Mouse (Mus musculus) layer of hippocampus, adult 11-12 months (tissue): Measurements from ENCODE around the gene Gm4924.

Experiments
- DNase-seq: peaks from one replicate; pipeline ENCODE4 v3.0.0; 2022; ENCODE audit warnings: low spot score

The Gm4924 gene

DNA sequence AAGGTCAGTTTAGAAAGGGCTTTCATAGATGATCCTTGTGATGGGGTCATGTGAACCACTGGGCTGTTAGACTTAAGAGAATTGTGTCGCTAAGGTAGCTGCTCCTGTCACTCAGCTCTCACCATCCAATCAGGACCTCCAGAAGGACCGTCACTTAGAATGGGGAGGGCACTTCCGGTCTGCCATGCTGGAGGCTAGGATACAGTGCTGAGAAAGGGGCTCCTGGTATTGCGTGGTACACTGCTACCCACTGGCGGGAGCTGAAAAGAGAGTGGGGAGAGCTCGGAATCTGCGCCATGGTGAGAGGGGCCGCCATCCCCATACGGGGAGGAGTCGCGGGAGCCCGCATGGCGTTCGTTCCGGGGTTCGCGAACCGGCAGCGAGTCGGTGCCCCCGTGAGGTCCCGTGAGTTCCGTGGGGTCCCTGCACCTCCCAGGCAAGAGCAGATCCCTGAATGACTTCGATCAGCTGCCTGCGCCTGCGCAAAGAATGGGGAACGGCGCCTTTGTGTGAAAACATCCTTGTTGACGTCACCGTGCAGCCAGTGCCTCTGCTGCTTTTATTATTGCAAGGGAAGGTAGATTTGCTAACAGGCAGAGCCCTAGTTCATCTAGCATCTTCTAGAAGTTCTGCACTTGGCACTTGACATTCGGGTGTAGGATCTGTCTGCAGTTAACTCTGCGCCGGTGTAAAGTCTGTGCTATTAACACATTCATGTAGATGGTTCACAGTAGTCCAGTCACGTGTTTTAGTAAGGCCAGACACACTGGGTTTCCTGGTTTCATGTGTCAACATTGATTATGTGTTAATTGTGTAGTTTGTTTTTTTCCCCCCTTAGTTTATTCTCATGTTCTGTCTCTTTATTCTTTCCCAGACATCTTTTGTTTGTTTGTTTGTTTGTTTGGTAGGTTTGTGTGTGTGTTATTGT lies at the start of gene Gm4924:
TSS of gene Gm4924 (plus strand) at position 173 of the 928 bp plus-strand sequence.
- peak; percentile 87 for DNase-seq

DNA sequence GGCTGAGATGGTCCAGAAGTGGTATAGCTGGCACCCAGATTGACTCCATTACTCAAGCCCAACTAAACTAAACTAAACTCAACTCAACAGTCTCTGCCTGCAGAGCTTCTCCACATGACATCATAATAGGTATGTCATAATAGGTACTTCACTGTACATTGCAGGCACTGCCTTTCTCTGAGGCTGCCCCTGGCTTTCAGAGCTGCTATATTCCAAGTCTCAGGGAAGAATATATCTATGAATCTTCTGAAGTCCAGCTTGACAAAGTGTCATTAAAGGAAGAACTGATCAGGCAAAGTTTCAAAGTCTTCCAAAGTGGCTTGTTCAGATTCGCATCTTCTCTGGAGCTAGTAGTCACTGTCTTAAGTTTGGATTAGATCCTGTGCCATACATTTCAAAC lies 37.6 kb upstream of the Gm4924 start, which contains the start of gene 4932415D10Rik:
TSS of gene 4932415D10Rik (minus strand) at position 101 of the 400 bp plus-strand sequence.
- DNase-seq: no peak

DNA sequence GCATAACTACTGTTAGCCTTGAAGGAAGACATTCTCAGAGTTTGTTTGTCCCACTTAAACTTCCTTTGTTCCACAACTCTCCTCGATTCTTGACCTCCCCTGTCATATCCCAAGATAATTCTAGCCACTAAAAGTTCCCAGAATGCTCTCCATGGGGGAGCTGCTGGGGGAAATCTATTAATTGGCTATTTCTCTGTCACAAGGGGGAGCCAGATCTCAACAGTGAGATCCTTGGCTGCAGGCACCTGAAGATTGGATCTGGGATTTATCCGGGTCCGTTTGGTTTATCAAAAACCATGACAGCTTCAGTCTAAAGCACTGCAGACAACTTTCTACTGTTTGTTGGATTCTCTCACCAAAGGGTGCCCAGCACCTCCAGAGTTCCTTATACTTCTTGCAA lies 33.9 kb upstream of the Gm4924 start:
- peak; percentile 14 for DNase-seq

DNA sequence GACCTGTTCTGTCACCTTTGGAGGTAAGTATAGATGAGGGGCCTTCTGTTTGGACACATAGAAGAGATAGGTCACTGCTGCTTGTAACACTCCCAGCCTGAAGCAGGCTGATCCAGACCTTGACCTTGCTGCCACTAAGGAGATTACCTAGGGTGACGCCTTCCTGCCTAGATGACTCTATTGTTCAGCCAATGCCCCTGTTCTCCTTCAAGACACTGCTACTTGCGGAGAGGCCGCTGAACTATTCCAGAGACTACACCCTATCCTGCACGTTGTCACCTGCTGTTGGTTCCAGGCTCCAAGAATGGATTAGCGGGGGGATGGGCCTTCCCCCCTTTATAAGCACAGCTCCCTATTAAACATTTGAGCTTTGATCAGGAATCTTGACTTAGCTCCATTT lies 24.2 kb upstream of the Gm4924 start:
- no peak for DNase-seq

DNA sequence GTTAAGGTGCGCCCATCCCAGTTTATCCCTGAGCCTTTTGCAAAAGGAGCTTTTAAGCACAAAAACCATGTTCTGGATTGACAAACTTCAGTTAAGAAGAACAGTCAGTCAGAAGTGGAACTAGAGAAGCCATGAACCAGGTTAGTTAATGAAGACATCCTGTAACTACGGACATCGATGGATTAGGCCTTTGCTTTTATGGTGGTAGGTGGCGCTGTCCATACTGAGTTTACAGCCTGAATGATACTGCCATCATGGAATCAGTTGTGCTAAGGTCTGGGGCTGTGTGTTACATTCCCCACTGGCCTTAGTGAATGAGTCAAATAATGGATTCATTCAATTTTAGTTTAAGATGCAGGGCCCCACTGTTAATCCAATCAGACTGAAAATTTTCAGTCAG lies 1.3 kb downstream of the Gm4924 start:
- DNase-seq: no peak

DNA sequence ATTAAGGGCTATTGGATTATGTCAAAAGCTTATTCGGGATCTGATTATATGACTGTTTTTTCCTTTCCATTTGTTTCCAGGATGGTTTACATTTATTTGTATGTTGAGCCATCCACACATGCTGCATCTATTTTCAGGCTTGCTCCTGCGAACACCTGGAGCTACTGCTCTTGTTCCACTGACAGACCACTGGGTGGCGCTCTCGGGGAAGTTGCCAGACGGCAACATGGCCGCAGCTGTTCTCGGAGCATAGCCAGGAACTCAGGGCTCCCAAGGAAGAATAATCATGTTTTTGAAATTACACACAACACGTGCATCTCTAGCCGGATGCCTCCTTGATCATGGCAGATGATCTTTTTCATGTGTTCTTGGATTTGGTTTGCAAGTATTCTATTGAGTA lies 7.9 kb downstream of the Gm4924 start:
- DNase-seq: no peak

DNA sequence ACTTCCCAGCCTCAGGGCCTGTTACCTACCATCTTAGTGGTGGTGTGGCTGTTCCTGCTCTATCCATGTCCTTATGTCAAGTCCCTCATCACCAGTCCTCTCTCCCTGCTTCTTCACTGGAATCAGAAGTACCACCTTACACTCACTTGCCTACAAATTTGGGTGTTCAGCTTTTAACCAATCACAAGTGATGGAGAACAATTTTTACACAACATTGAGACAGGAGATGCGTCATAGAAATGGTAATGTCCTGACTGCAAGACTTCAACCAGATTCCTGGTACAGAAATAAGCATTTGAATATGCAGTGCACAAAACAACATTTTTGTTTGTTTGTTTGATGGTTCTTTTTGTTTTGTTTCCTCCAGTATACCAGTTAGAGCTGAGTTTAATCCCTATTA lies 28.9 kb downstream of the Gm4924 start:
- DNase-seq: no peak

DNA sequence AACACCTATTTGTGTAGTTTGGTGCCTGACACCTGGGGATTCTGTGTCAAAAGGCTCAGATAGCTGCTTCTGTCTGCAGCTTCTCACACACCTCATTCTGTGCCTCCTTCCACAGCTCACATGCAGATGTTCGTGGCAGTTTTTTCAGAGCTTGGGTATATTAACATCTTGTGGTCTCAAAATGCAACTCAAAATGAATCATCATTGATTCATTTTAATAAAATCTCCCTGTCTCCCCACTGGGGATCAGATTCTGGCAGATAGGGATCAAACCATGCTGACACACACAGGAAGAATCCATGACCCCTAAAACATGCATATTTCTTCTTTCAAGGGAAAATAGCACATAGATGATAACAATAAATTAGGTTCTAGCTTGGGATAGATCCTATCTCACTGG lies 55.5 kb downstream of the Gm4924 start:
- no peak for DNase-seq

DNA sequence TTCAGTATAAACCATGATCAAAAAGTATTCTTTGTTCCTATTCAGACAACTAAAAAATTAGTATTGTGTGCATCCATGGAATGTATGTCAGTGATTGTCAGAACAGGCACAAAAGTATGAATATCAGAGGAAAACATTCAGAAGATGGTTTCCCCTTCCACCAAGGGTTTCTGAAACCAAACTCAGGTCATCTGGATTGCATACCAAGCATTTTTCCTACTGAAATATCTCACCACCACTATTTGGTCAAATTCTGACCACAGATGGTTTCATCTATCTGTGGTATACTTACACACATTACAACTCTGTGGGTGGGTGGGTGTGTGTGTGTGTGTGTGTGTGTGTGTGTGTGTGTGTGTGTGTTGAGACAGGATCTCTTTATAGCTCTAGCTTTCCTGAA lies 69.6 kb downstream of the Gm4924 start:
- DNase-seq: no peak
